Mouse (Mus musculus): ENCODE results near the gene Btg3.
"Not testable (repeated sequence)": the region's sequence is repeated elsewhere in the genome, so short reads cannot be mapped to it uniquely, and the experiment has no call there.

Gene Btg3

GRCm38 (mm10) chr16:78376745-78377570 lies at the start of gene Btg3:
Gene Btg3, minus strand, starts transcription at chr16:78377192.
- peak; percentile 85 to 92 for DNase-seq (ENCODE audit: low spot score in 2 of 2)

DNA sequence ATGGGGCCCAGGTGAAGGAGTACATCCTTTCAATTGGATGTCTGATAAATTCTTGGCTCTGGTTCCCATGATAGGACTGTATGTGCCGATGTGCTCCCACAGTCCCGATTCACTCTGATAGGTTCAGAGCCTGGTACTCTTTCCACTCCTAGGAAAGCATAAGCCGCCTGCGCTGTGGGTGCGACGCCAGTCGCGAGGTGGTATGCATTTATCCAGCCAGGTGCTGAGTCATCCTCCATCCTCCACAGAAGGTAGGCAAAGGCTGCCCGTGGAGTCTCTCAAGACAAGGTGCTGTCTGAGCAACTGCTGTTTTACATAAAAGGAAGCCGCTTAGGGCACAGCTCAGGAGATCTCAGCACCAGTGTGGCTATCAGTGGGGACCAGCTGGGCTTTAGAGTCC lies 40.7 kb upstream of the Btg3 start:
- no peak for DNase-seq (ENCODE audit: low spot score in 2 of 2)

DNA sequence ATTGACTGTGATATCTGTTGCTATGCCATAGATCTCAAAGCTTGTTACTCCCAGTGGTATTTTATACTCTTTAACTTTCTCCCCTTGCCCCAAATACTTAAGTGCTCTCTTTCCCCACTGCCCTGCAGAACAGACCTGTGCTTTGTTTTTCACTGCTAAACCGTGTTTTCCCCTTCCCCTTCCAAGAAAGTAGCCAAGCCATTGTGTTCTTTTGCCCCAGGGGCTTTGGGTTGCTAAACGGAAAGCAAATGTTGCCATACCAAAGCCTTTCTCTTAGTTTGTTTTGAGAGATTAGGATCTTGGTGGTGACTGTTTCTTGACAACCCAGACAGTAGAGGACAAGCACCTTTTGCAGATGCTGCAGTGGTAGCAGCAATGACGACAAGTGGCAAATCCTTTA lies 39.5 kb upstream of the Btg3 start:
- DNase-seq (ENCODE audit: low spot score in 2 of 2): no peak

GRCm38 (mm10) chr16:78409991-78410390 lies 33.0 kb upstream of the Btg3 start:
- no peak for DNase-seq (ENCODE audit: low spot score in 2 of 2)

DNA sequence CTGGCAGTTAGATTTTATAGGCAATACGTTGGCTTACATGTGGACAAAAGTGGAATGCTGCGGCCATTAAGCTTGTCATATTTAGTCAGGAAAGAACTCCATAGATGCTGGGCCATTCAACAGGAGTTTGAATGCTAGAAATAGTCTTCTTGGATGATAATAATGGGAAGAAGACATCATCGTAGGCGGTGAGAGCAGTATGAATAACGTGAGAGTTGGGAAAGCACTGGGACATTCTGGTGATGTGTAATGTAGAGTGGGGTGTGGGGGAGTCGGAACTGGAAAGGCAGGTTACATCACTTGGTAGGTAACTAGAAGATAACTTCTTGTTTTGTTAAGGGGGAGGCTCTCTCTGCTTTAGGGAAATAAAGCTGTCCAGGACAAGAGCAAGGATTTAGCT lies 30.9 kb upstream of the Btg3 start:
- DNase-seq (ENCODE audit: low spot score in 2 of 2): no peak

DNA sequence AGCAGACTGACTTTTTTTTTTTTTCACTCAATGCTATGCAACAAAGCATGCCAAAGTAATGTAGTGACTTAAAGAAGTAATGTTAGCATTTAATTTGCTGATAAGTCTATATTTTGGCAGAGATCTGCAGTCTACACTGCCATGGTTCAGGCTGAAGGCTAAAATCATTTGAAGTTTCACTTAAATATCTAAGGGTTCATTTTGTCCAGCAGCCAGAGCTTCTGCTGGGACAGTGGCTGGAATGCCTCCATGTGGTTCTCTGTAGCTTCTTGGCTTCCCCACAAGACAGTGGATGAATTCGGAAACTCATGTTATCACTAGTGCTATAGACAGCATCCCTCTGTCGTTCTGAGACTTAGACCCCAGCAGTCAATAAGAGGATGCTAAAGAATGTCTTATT lies 29.7 kb upstream of the Btg3 start:
- no peak for DNase-seq (ENCODE audit: low spot score in 2 of 2)

DNA sequence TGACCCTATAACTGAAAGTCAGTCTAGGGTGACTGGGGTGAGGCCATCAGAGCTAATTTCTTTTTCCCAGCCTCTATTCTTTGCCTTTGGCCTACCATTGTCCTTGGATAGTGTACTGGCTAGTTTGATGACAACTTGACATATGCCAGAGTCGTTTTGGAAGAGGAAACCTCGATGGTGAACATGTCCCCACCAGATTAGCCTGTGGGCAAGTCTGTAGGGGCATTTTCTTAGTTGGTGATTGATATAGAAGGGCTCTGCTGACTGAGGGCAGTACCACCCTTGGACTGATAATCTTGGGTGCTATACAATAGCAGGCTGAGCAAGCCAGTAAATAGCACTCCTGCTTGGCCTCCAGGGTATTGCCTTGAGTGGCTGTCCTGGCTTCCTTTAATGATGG lies 25.3 kb upstream of the Btg3 start:
- no peak for DNase-seq (ENCODE audit: low spot score in 2 of 2)

DNA sequence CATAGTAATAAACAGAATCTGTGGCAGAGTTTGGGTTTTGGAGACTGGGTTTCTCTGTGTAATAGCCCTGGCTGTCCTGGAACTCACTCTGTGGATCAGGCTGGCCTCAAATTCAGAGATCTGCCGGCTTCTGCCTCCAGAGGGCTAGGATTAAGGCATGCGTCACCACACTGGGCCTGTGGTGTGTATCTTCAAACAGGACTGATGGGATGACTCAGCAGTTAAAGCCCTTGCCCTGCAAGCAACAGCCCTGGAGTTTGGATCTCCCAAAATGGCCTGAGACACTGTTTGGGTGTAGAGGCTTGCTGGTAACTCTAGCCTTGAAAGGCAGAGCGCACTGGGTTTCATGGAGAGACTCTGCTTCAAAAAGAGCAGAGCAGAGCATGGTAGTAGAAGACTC lies 22.4 kb upstream of the Btg3 start:
- no peak for DNase-seq (ENCODE audit: low spot score in 2 of 2)

- no peak for DNase-seq (ENCODE audit: low spot score in 2 of 2)
Measured at GRCm38 (mm10) chr16:78398734-78399133, 21.7 kb upstream of the Btg3 start.

DNA sequence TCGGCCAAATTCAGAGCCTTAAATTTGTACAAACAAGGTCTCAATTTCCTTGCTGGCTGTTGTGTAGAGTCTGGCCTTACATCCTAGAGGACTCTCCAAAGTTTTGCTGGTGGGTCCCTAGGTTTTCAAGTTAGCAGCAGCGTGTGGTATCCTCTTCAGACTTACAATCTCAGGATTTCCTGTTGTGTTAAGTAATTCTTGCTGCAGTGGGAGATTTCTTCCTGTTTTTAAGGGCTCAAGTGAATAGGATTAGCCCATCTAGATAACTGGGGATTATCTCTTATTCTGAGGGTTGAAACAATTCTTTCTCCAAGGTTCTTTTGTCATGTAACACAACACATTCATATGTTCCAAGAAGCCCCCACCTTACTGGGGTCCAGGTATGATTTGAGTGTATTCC lies 14.4 kb upstream of the Btg3 start:
- no peak for DNase-seq (ENCODE audit: low spot score in 2 of 2)

GRCm38 (mm10) chr16:78389986-78390385 lies 13.0 kb upstream of the Btg3 start:
- DNase-seq (ENCODE audit: low spot score in 2 of 2): no peak

DNA sequence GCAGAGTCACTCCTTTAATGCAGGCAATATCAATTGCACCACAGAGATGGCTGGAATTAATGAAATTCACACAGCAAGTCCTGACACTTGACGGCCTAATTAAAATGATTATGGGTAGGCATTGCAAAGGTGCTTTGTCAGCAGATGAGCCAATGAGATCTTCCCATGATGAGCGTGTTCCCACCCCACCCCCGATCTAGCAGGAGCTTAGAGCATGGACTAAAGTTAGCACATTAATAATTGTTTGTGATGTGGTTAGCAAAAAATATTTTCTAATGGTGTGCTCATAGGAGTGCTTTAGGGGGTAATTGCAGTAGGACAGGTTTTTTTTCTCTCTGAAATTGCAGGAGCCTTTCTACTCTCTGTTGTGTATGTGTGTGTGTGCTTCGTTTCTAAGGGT lies 12.1 kb upstream of the Btg3 start:
- no peak for DNase-seq (ENCODE audit: low spot score in 2 of 2)

DNA sequence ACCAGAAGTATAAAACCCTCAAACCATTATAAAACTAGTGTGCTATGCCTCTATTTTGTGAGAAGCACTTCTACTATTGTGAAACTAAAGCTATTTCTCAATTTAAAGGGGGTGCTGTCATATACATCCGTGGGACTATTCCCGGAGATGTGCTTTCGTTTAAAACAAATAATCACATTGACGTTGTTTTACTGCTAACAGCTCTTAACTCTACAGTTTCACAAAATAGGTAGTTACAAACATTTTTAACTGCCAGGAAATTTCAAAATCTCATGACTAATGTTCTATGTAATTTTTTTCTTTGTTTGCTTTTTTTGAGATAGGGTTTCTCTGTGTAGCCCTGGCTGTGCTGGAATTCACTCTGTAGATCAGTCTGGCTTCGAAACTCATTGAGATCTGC lies 1.5 kb upstream of the Btg3 start:
- no peak for DNase-seq (ENCODE audit: low spot score in 2 of 2)

GRCm38 (mm10) chr16:78375821-78376691 lies 936 bp downstream of the Btg3 start:
- peak; percentile 56 to 66 for DNase-seq (ENCODE audit: low spot score in 2 of 2)

GRCm38 (mm10) chr16:78375222-78375621 lies 1.8 kb downstream of the Btg3 start:
- peak; percentile 9 to 14 for DNase-seq (ENCODE audit: low spot score in 2 of 2)

- peak; percentile 10 to 33 for DNase-seq (ENCODE audit: low spot score in 2 of 2)
Measured at GRCm38 (mm10) chr16:78373743-78374142, 3.2 kb downstream of the Btg3 start.

- no peak for DNase-seq (ENCODE audit: low spot score in 2 of 2)
Measured at GRCm38 (mm10) chr16:78372786-78373185, 4.2 kb downstream of the Btg3 start.

- no peak for DNase-seq (ENCODE audit: low spot score in 2 of 2)
Measured at GRCm38 (mm10) chr16:78371491-78372046, 5.4 kb downstream of the Btg3 start.

DNA sequence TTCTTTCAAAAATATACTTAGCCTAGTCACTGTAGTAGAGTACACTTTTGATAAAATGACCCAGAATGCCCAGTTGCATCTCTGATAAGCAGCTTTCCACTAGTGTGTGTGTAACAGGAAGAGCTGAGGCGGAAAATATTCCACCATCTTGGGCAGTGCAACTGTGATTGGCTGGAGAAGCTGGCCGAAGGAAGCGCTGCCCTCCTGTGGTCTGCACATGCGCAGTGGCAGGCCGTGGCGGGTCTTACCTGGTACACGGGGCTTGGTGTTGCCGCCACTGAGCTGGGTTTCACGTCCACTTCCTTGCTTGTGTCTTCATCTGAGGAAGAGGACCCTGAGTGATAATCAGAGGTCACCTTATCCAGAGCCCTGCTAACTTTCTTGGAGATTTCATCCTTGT lies 12.4 kb downstream of the Btg3 start:
- not testable (repeated sequence) for DNase-seq (ENCODE audit: low spot score in 2 of 2)

DNA sequence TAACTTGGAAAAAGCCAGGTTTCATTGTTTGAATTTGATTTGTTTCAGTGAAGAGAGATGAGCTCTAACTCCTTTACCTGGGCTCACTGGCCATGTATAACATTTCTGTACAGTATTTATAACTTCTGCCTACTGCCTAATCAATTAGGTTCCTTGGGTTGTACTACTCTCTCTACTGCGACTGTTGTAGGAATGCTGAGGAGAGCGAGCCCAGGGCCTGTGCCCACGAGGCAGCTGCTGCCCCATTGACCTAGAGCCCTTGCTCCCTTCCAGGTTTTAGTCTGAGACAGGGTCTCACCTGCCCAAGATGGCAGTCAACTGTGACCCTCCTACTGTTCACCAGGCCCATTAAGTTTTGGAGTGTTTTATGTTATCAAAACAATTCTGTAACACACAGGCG lies 15.5 kb downstream of the Btg3 start:
- no peak for DNase-seq (ENCODE audit: low spot score in 2 of 2)

GRCm38 (mm10) chr16:78357757-78358156 lies 19.2 kb downstream of the Btg3 start:
- DNase-seq (ENCODE audit: low spot score in 2 of 2): no peak

DNA sequence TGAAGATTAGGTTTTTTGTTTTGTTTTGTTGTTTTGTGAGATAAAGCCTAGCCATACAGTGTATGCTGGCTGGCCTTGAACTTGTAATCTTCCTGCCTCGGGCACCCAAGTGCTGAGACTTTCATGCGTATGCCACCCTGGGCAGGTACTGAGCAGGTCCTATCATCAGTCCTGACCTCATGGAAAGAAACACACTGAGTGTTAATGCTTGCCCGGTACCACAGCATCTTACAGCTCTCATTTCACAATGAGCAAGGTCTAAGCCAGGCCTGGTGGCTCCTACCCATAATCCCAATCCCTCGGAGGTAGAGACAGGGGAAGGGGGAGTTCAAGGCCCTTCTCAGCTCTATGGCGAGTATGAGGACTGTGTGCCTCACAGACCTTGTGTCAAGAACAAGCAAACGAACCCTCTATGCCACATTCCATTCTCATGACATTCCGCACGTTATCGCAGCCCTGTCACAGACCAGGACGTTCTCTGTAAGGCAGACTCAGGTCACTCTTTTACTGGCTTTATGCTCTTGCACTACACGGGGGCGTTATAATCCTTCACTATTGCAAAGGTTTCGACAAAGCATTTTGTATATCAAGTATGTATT lies 29.6 kb downstream of the Btg3 start:
- DNase-seq (ENCODE audit: low spot score in 2 of 2): no peak
